Mouse (Mus musculus) brain, embryonic 14.5 days (tissue): ENCODE data around the gene Arhgap27.

Experiments used
- CTCF ChIP-seq: fragments of 200-500 bp; IDR thresholded peaks from 2 replicates; pipeline ENCODE4 v1.5.1; 2012; ENCODE audit warnings: inconsistent platforms, mild to moderate bottlenecking, moderate library complexity, borderline replicate concordance; ENCODE audit not compliant: insufficient read depth, insufficient read length; ENCODE audit errors: extremely low read depth
- POLR2A ChIP-seq: fragments of 200-500 bp; IDR thresholded peaks from 2 replicates; pipeline ENCODE4 v1.6.1; 2012; ENCODE audit warnings: mild to moderate bottlenecking, inconsistent platforms, borderline replicate concordance; ENCODE audit not compliant: poor library complexity, insufficient read depth, insufficient read length, severe bottlenecking; ENCODE audit errors: extremely low read depth

DNA sequence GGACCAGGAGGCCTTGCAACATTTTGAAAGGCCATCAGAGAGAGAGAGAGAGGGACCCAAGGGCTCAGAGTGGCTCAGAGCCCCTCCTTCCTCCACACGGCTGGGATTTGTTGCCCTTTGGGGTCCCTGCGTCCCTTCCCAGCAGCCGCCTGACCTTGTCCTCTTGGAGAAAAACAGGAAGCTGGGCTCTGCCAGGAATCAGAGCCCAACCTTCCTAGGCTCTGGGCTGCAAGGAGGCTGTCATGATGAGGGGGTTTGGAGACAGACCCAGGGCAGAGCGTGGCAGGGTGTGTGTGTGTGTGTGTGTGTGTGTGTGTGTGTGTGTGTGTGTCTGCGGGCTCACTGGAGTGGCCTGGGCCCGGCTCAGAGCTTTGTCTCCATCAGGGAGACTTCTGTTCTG is 77.5 kb downstream of the Arhgap27 start:
- no peak for TF ChIP-seq POLR2A
- TF ChIP-seq CTCF = no peak
